Mouse (Mus musculus) embryonic stem cell, embryonic (primary cell): ENCODE data around the gene Smarcb1.

Source experiments
- CTCF ChIA-PET, 4 experiments: fragments of 300-600 bp in 2 of 4; fragments of 350-600 bp in 2 of 4; sonication (Branson Sonifier 250); formaldehyde crosslinking; loops; one replicate each; lab custom pipeline; 2022; ENCODE audit warnings: inconsistent platforms in 2 of 4; lab: Charles Lee
- POLR2A ChIA-PET, 4 experiments: fragments of 300-600 bp in 2 of 4; fragments of 350-600 bp in 2 of 4; sonication (Branson Sonifier 250); formaldehyde crosslinking; loops; one replicate each; lab custom pipeline; 2022; ENCODE audit warnings: antibody characterized with exemption in 4 of 4, inconsistent platforms in 1 of 4; lab: Charles Lee

Gene Smarcb1

GRCm38 (mm10) chr10:75921026-75921725 is at the start of gene Smarcb1:
TSS of gene Smarcb1 (minus strand) at chr10:75921617.
- ChIA-PET CTCF (interaction anchor here (0.6 to 1.9 kb wide), 11 partner anchors 10 to 286 kb away, joined by 3 to 9 read pairs (median 3); partner anchors contain the start of gene Gstt2 (in 1 of the 4)), POLR2A (interaction anchor here (0.6 to 4.9 kb wide), 61 partner anchors 8 to 350 kb away, joined by 3 to 128 read pairs (median 5); partner anchors contain the start of genes Chchd10 (in 4 of the 4), Mmp11 (in 4 of the 4), Derl3 (in 3 of the 4) and Gm867 (in 3 of the 4))

- ChIA-PET POLR2A (interaction anchor here in 3 of 4 experiments (0.5 to 1.2 kb wide), 7 partner anchors 17 to 181 kb away, joined by 3 to 8 read pairs (median 3); partner anchors contain the start of genes Ddt (in 1 of the 3) and Mif (in 1 of the 3)), CTCF (interaction anchor here in 1 of 4 experiments (0.7 to 1.4 kb wide), 5 partner anchors 13 to 190 kb away, joined by 3 to 5 read pairs (median 4); partner anchors contain the start of genes Cabin1 and Mif)
Observed at GRCm38 (mm10) chr10:75954381-75954811, 33.0 kb upstream of the Smarcb1 start, which contains the start of gene Gm5134. TSS of gene Gm5134 (plus strand) at chr10:75954514.

- ChIA-PET POLR2A (interaction anchor here (0.6 to 4.9 kb wide), 45 partner anchors 11 to 1076 kb away, joined by 3 to 77 read pairs (median 6); partner anchors contain the start of genes Smarcb1 (in 3 of the 4), Chchd10 (in 2 of the 4), Ddt (in 2 of the 4) and Gm867 (in 2 of the 4)), CTCF (interaction anchor here (0.6 to 2.8 kb wide), 58 partner anchors 10 to 1105 kb away, joined by 3 to 23 read pairs (median 4); partner anchors contain the start of genes Chchd10 (in 2 of the 4), Gm867 (in 1 of the 4), Gstt2 (in 1 of the 4) and Mmp11 (in 1 of the 4))
Observed at GRCm38 (mm10) chr10:75951424-75952050, 30.1 kb upstream of the Smarcb1 start.

- CTCF ChIA-PET, result interaction anchor here (0.5 to 2.8 kb wide), 67 partner anchors 9 to 1106 kb away, joined by 3 to 23 read pairs (median 4); partner anchors contain the start of genes Chchd10 (in 2 of the 4), Ddt (in 2 of the 4), Gm867 (in 1 of the 4) and Gstt2 (in 1 of the 4)
Observed at GRCm38 (mm10) chr10:75950791-75951210, 29.4 kb upstream of the Smarcb1 start.

GRCm38 (mm10) chr10:75949053-75950045 is 27.9 kb upstream of the Smarcb1 start:
- ChIA-PET CTCF (interaction anchor here in 2 of 4 experiments (1.3 to 2.8 kb wide), 10 partner anchors 17 to 363 kb away, joined by 3 to 23 read pairs (median 8); partner anchors contain the start of genes Chchd10 (in 1 of the 2) and Gstt2 (in 1 of the 2)), POLR2A (interaction anchor here in 3 of 4 experiments (0.6 to 4.9 kb wide), 28 partner anchors 9 to 299 kb away, joined by 3 to 77 read pairs (median 6); partner anchors contain the start of genes Chchd10 (in 3 of the 3), Gm867 (in 2 of the 3), Gstt2 (in 2 of the 3) and Mif (in 2 of the 3))

More at GRCm38 (mm10) chr10:75950791-75951210, 29.4 kb upstream of the Smarcb1 start:
- POLR2A ChIA-PET, result interaction anchor here (0.6 to 4.9 kb wide), 46 partner anchors 11 to 1077 kb away, joined by 3 to 77 read pairs (median 6); partner anchors contain the start of genes Smarcb1 (in 3 of the 4), Chchd10 (in 2 of the 4), Gm867 (in 2 of the 4) and Mif (in 2 of the 4)

GRCm38 (mm10) chr10:75948079-75948478 is 26.7 kb upstream of the Smarcb1 start:
- ChIA-PET POLR2A (interaction anchor here in 3 of 4 experiments (0.6 to 4.9 kb wide), 8 partner anchors 9 to 114 kb away, joined by 3 to 77 read pairs (median 8); partner anchors contain the start of genes Mmp11 (in 2 of the 3) and Gm867 (in 1 of the 3)), CTCF (interaction anchor here in 1 of 4 experiments (0.9 kb wide), 1 partner anchor 94 kb away, joined by 4 read pairs; no protein-coding TSS in a partner anchor)

GRCm38 (mm10) chr10:75945896-75946295 is 24.5 kb upstream of the Smarcb1 start:
- ChIA-PET CTCF (no interaction called here), POLR2A (interaction anchor here (1.0 to 4.8 kb wide), 13 partner anchors 8 to 110 kb away, joined by 3 to 31 read pairs (median 5); partner anchors contain the start of genes Mif (in 2 of the 4), Mmp11 (in 2 of the 4) and Chchd10 (in 1 of the 4))

- ChIA-PET POLR2A (interaction anchor here in 3 of 4 experiments (1.1 to 4.8 kb wide), 14 partner anchors 7 to 109 kb away, joined by 3 to 31 read pairs (median 8); partner anchors contain the start of genes Mif (in 2 of the 3), Mmp11 (in 2 of the 3) and Chchd10 (in 1 of the 3)), CTCF (interaction anchor here in 1 of 4 experiments (0.9 kb wide), 1 partner anchor 62 kb away, joined by 3 read pairs; no protein-coding TSS in a partner anchor)
Observed at GRCm38 (mm10) chr10:75945213-75945612, 23.8 kb upstream of the Smarcb1 start.

- ChIA-PET POLR2A (interaction anchor here in 3 of 4 experiments (0.6 to 9.6 kb wide), 23 partner anchors 7 to 292 kb away, joined by 3 to 128 read pairs (median 5); partner anchors contain the start of genes Smarcb1 (in 3 of the 3), Mmp11 (in 2 of the 3), Chchd10 (in 1 of the 3) and Mif (in 1 of the 3)), CTCF (interaction anchor here in 2 of 4 experiments (0.5 to 0.9 kb wide), 3 partner anchors 11 to 383 kb away, joined by 3 to 4 read pairs (median 3); no protein-coding TSS in a partner anchor)
Observed at GRCm38 (mm10) chr10:75944066-75944772, 22.8 kb upstream of the Smarcb1 start.

GRCm38 (mm10) chr10:75942736-75943477 is 21.5 kb upstream of the Smarcb1 start, which contains the start of gene Vpreb3:
TSS of gene Vpreb3 (plus strand) at chr10:75943057.
- POLR2A ChIA-PET, result interaction anchor here in 3 of 4 experiments (0.5 to 9.6 kb wide), 16 partner anchors 6 to 469 kb away, joined by 3 to 128 read pairs (median 5); partner anchors contain the start of genes Chchd10 (in 2 of the 3), Smarcb1 (in 2 of the 3), Mif (in 1 of the 3) and Mmp11 (in 1 of the 3)
- CTCF ChIA-PET, result no interaction called here

- ChIA-PET POLR2A (interaction anchor here (0.6 to 9.6 kb wide), 39 partner anchors 9 to 1824 kb away, joined by 3 to 139 read pairs (median 5); partner anchors contain the start of genes Mif (in 3 of the 4), Smarcb1 (in 3 of the 4), Chchd10 (in 2 of the 4) and Ddt (in 2 of the 4)), CTCF (interaction anchor here in 3 of 4 experiments (0.6 to 1.6 kb wide), 7 partner anchors 10 to 90 kb away, joined by 3 to 6 read pairs (median 4); partner anchors contain the start of gene Gm5134 (in 1 of the 3))
Observed at GRCm38 (mm10) chr10:75941042-75941824, 19.8 kb upstream of the Smarcb1 start.

GRCm38 (mm10) chr10:75940520-75940919 is 19.1 kb upstream of the Smarcb1 start, which contains the start of gene Gm867:
TSS of gene Gm867 (minus strand) at chr10:75940672.
- ChIA-PET POLR2A (interaction anchor here (0.6 to 9.6 kb wide), 41 partner anchors 9 to 305 kb away, joined by 3 to 139 read pairs (median 4); partner anchors contain the start of genes Mif (in 3 of the 4), Smarcb1 (in 3 of the 4), Chchd10 (in 2 of the 4) and Ddt (in 2 of the 4)), CTCF (interaction anchor here in 3 of 4 experiments (0.6 to 1.6 kb wide), 4 partner anchors 10 to 89 kb away, joined by 3 to 12 read pairs (median 5); no protein-coding TSS in a partner anchor)
